Mouse (Mus musculus) inflammation-experienced regulatory T-cells (primary cell): ENCODE measurements around the gene Thumpd1. TPM values are rescaled to one million over a fixed set of nuclear protein-coding genes. Genes with fewer than 3 reads are reported as not detected.

Experiments
- polyA plus RNA-seq, 2 experiments: library from polyadenylated mRNA; unstranded; fragments of 100-300 nt; shearing (Covaris generic); gene quantifications; one replicate each; pipeline ENCODE4 v1.2.1; 2017

The Thumpd1 gene
- polyA plus RNA-seq = 10 to 100 TPM; 78.6 to 82.8 TPM

GRCm38 (mm10) chr7:119720253-119720946, at the start of gene Thumpd1:
TSS of gene Thumpd1 (minus strand) at chr7:119720798.

GRCm38 (mm10) chr7:119760527-119760951, 39.9 kb upstream of the Thumpd1 start, which contains the start of gene Acsm3:
TSS of gene Acsm3 (plus strand) at chr7:119760923.

GRCm38 (mm10) chr7:119689726-119690125, 30.9 kb downstream of the Thumpd1 start, which contains the start of gene Acsm4:
TSS of gene Acsm4 (plus strand) at chr7:119690026.

Other genes starting within 250 kb of the Thumpd1 start
- under 1 TPM; 0.47 to 0.51 TPM for gene Umod, start 241.5 kb downstream of the Thumpd1 start, polyA plus RNA-seq
- gene Acsm5, start 201.3 kb downstream of the Thumpd1 start, polyA plus RNA-seq = 1 to 10 TPM in 1 of 2 experiments, under 1 TPM in 1; 0.10 to 1.1 TPM
- not detected for gene Pdilt, start 197.3 kb downstream of the Thumpd1 start, polyA plus RNA-seq
- gene Acsm2, start 166.5 kb downstream of the Thumpd1 start, polyA plus RNA-seq = under 1 TPM in 1 of 2 experiments, not detected in 1; 0.11 TPM
- under 1 TPM; 0.14 to 0.33 TPM for gene Acsm1, start 113.8 kb downstream of the Thumpd1 start, polyA plus RNA-seq
- not detected for gene Acsm4, start 30.8 kb downstream of the Thumpd1 start, polyA plus RNA-seq
- gene Acsm3, start 40.1 kb upstream of the Thumpd1 start, polyA plus RNA-seq = under 1 TPM; 0.05 to 0.24 TPM
- gene Rexo5, start 73.2 kb upstream of the Thumpd1 start, polyA plus RNA-seq = 10 to 100 TPM; 48.5 to 54.4 TPM
- 10 to 100 TPM; 11.7 TPM for gene Eri2, start 73.3 kb upstream of the Thumpd1 start, polyA plus RNA-seq
- 10 to 100 TPM; 17.0 to 28.9 TPM for gene Lyrm1, start 175.1 kb upstream of the Thumpd1 start, polyA plus RNA-seq
- gene Dcun1d3, start 175.5 kb upstream of the Thumpd1 start, polyA plus RNA-seq = 10 to 100 TPM; 14.9 to 22.2 TPM